Mouse (Mus musculus): ENCODE results near the gene Tsg101. TPM values are rescaled to one million over a fixed set of nuclear protein-coding genes. Genes with fewer than 3 reads are reported as not detected.

The Tsg101 gene
- polyA plus RNA-seq, 1 experiment from 2014 or later, result 107 TPM

GRCm38 (mm10) chr7:46857436-46857835 is 62.3 kb downstream of the Tsg101 start:
- no peak for ATAC-seq
- H3K27me3 ChIP-seq (replicated peaks; ENCODE audit: control insufficient read depth, insufficient read depth, low read length), result no peaks in the 10 kb centered on the region
- WGBS, result 70% methylated on average over 9 of the region's 9 CpGs
- no peak overlapping the region for H3K4me3 ChIP-seq (ENCODE audit: low read depth, low read length)
- H3K9ac ChIP-seq (ENCODE audit: low read depth, low read length), result no peak overlapping the region
- no peak overlapping the region for H3K27ac ChIP-seq (ENCODE audit: low read depth, low read length)
- no peak for TF ChIP-seq CTCF (IDR thresholded peaks at IDR 0.05; ENCODE audit: low read depth)
- H3K4me2 ChIP-seq (replicated peaks; ENCODE audit: low read depth), result no peak overlapping the region
- H3K9me3 ChIP-seq (ENCODE audit: control insufficient read depth), result no peaks in the 10 kb centered on the region
- peaks cover 39% of the 10 kb centered on the region for H3K36me3 ChIP-seq (ENCODE audit: control insufficient read depth, insufficient read depth)
- no peaks in the 10 kb centered on the region for H3K4me1 ChIP-seq (replicated peaks; ENCODE audit: control insufficient read depth, insufficient read depth, low read length)

- H3K27ac ChIP-seq (ENCODE audit: low read depth, low read length), result no peak overlapping the region
- no peaks in the 10 kb centered on the region for H3K9me3 ChIP-seq (ENCODE audit: control insufficient read depth)
- ATAC-seq, result no peak
- H3K36me3 ChIP-seq (ENCODE audit: control insufficient read depth, insufficient read depth), result peaks cover 53% of the 10 kb centered on the region
- no peak for TF ChIP-seq CTCF (IDR thresholded peaks at IDR 0.05; ENCODE audit: low read depth)
- no peaks in the 10 kb centered on the region for H3K27me3 ChIP-seq (replicated peaks; ENCODE audit: control insufficient read depth, insufficient read depth, low read length)
- no peak overlapping the region for H3K4me3 ChIP-seq (ENCODE audit: low read depth, low read length)
- no peaks in the 10 kb centered on the region for H3K4me1 ChIP-seq (replicated peaks; ENCODE audit: control insufficient read depth, insufficient read depth, low read length)
- H3K4me2 ChIP-seq (replicated peaks; ENCODE audit: low read depth), result no peak overlapping the region
- 68% methylated on average over 7 of the region's 7 CpGs for WGBS
- no peak overlapping the region for H3K9ac ChIP-seq (ENCODE audit: low read depth, low read length)
Measured at GRCm38 (mm10) chr7:46855866-46856560, 63.8 kb downstream of the Tsg101 start.

DNA sequence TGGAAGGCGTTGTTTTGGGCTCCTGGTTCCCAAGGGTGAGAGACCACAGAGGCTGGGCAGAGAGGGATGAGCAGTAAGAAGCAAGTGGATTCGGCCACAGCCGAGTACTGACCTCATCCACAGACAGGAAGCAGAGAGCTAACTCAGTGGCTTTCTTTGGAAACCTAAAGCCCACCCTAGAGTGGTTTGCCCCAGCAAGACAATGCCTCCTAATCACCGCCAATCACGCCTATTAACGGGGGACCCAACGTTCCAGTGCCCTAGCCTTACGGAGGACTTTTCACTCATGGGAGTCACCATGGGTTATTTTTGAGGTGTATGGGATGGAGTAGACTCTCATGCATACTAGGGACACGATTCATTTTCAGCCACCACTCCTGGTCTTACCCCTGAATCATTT is 66.4 kb downstream of the Tsg101 start:
- Histone ChIP-seq H3K27me3 (replicated peaks; ENCODE audit: control insufficient read depth, insufficient read depth, low read length) (no peaks in the 10 kb centered on the region), H3K9ac (ENCODE audit: low read depth, low read length) (no peak overlapping the region), H3K4me1 (replicated peaks; ENCODE audit: control insufficient read depth, insufficient read depth, low read length) (no peaks in the 10 kb centered on the region), H3K36me3 (ENCODE audit: control insufficient read depth, insufficient read depth) (peaks cover 78% of the 10 kb centered on the region), H3K4me2 (replicated peaks; ENCODE audit: low read depth) (no peak overlapping the region), H3K9me3 (ENCODE audit: control insufficient read depth) (no peaks in the 10 kb centered on the region), H3K4me3 (ENCODE audit: low read depth, low read length) (no peak overlapping the region), H3K27ac (ENCODE audit: low read depth, low read length) (no peak overlapping the region)
- 92% methylated on average over 9 of the region's 9 CpGs for WGBS
- ATAC-seq, result no peak
- TF ChIP-seq CTCF (IDR thresholded peaks at IDR 0.05; ENCODE audit: low read depth), result no peak

GRCm38 (mm10) chr7:46852666-46853065 is 67.1 kb downstream of the Tsg101 start:
- H3K9me3 ChIP-seq (ENCODE audit: control insufficient read depth), result no peaks in the 10 kb centered on the region
- TF ChIP-seq CTCF (IDR thresholded peaks at IDR 0.05; ENCODE audit: low read depth), result no peak
- no peak overlapping the region for H3K4me2 ChIP-seq (replicated peaks; ENCODE audit: low read depth)
- H3K9ac ChIP-seq (ENCODE audit: low read depth, low read length), result no peak overlapping the region
- no peak overlapping the region for H3K4me3 ChIP-seq (ENCODE audit: low read depth, low read length)
- ATAC-seq, result no peak
- peaks cover 81% of the 10 kb centered on the region for H3K36me3 ChIP-seq (ENCODE audit: control insufficient read depth, insufficient read depth)
- no peaks in the 10 kb centered on the region for H3K27me3 ChIP-seq (replicated peaks; ENCODE audit: control insufficient read depth, insufficient read depth, low read length)
- 89% methylated on average over 1 of the region's 1 CpGs for WGBS
- H3K27ac ChIP-seq (ENCODE audit: low read depth, low read length), result no peak overlapping the region
- H3K4me1 ChIP-seq (replicated peaks; ENCODE audit: control insufficient read depth, insufficient read depth, low read length), result no peaks in the 10 kb centered on the region

GRCm38 (mm10) chr7:46851026-46851425 is 68.7 kb downstream of the Tsg101 start:
- H3K9me3 ChIP-seq (ENCODE audit: control insufficient read depth), result no peaks in the 10 kb centered on the region
- WGBS, result 81% methylated on average over 7 of the region's 7 CpGs
- H3K4me3 ChIP-seq (ENCODE audit: low read depth, low read length), result no peak overlapping the region
- H3K36me3 ChIP-seq (ENCODE audit: control insufficient read depth, insufficient read depth), result peaks cover 78% of the 10 kb centered on the region
- peak; percentile 40 for TF ChIP-seq CTCF (IDR thresholded peaks at IDR 0.05; ENCODE audit: low read depth)
- H3K27me3 ChIP-seq (replicated peaks; ENCODE audit: control insufficient read depth, insufficient read depth, low read length), result no peaks in the 10 kb centered on the region
- H3K4me1 ChIP-seq (replicated peaks; ENCODE audit: control insufficient read depth, insufficient read depth, low read length), result 0 out of 2 replicates have a peak, but pooled peaks cover 4% of the 10 kb centered on the region
- no peak overlapping the region for H3K9ac ChIP-seq (ENCODE audit: low read depth, low read length)
- no peak for ATAC-seq
- no peak overlapping the region for H3K4me2 ChIP-seq (replicated peaks; ENCODE audit: low read depth)
- no peak overlapping the region for H3K27ac ChIP-seq (ENCODE audit: low read depth, low read length)

GRCm38 (mm10) chr7:46849287-46849686 is 70.5 kb downstream of the Tsg101 start:
- 71% methylated on average over 5 of the region's 5 CpGs for WGBS
- TF ChIP-seq CTCF (IDR thresholded peaks at IDR 0.05; ENCODE audit: low read depth), result no peak
- H3K36me3 ChIP-seq (ENCODE audit: control insufficient read depth, insufficient read depth), result peaks cover 61% of the 10 kb centered on the region

More at GRCm38 (mm10) chr7:46849287-46849686, 70.5 kb downstream of the Tsg101 start:
- Histone ChIP-seq H3K27me3 (replicated peaks; ENCODE audit: control insufficient read depth, insufficient read depth, low read length) (no peaks in the 10 kb centered on the region), H3K9ac (ENCODE audit: low read depth, low read length) (no peak overlapping the region), H3K4me3 (ENCODE audit: low read depth, low read length) (no peak overlapping the region), H3K9me3 (ENCODE audit: control insufficient read depth) (no peaks in the 10 kb centered on the region), H3K4me1 (replicated peaks; ENCODE audit: control insufficient read depth, insufficient read depth, low read length) (peaks cover 9% of the 10 kb centered on the region), H3K4me2 (replicated peaks; ENCODE audit: low read depth) (no peak overlapping the region), H3K27ac (ENCODE audit: low read depth, low read length) (peak overlapping the region; percentile 62)
- no peak for ATAC-seq

All from intestine, postnatal 0 days (tissue).